Mouse (Mus musculus) adrenal gland, postnatal 25 days (tissue): ENCODE data around the gene Cops6. TPM values are rescaled to one million over a fixed set of nuclear protein-coding genes. Genes with fewer than 3 reads are reported as not detected.

Source experiments
- DNase-seq: peaks from one replicate; pipeline ENCODE4 v3.0.0; 2021; ENCODE audit warnings: mixed read lengths
- microRNA-seq, 2 experiments: library from miRNA; unstranded; fragments of <30 nt; microRNA quantifications; one replicate each; pipeline ENCODE4 v1.2.0; 2021
- total RNA-seq: library from RNA; stranded (reverse); gene quantifications from 2 replicates; pipeline ENCODE4 v1.2.3, GENCODE M21; 2021

The Cops6 gene
- total RNA-seq, 1 experiment from 2014 or later, result 136 TPM

DNA sequence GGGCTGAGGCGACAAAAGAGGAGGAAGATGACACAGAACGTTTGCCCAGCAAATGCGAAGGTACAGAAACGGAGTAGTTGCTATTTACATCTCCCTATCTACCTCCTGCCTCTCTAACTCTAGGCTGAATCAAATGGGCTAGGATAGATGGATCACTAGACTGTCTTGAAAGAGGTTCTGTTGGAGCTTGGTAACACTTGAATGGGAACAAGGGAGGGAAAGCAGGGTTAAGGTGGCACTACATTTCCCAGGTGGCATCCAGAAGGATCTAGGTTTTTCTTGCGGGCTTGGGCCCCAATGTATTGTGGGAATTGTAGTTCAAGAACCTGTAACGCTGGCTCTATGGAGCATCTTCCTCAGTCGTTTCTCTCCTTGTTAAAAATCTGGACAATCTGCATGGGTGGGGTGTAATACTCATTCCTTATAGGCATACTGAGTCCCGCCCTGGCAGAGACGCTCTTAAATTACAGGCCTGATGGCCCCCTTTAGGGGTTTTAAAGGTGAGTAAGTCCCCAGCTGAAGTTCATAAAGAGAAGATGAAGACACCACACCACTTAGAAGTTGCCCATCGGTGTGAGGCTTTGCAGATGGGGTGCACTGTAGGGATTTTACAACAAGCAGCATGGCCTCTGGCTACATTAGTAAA, 26.9 kb downstream of the Cops6 start:
- DNase-seq, result peak; percentile 31

DNA sequence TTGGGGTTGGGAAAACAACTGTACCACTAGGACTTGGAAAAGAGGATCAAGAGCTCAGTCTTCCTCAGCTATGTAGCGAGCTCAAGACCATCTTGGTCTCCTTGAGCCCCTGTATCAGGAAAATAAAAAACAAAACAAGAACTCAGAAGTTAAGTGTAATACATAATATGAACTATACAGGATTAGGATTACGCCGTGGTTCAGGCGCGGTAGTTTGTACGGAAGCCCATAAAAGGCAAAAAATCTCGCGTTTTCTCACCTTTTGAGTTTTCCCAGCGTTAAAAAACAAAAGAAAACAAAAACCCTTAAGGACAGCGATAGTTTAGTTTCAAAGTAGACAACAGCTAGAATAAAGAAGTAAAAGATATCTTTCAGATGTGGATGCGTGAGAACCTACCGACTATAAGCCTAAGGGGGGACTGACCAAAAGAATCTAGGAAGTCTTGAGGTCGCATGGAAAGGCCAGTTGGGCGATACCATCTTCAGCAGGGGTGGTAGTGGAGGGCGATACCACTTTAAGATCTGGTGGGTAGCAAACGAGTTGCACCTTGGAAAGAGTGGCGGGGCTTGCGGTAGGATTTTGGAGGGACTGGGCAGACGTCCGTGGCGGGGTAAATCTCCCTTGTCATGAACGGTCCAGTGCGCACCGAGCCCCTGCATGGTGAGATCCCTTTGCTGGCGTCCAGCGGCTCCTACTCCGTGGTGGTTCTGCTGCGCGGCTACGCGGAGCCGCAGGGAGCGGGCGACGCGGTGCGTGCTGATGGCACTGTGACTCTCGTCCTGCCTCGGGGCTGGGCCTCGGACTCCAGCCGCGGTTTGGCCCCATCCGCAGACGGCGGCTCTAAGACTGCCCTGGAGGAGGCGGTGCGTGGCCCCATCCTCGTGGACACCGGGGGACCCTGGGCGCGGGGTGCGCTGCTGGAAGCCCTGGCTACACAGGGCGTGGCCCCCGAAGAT, 33.2 kb downstream of the Cops6 start, which contains the start of gene Mblac1:
TSS of gene Mblac1 (plus strand) at position 544 of the 957 bp plus-strand sequence.
- peak; percentile 74 for DNase-seq

DNA sequence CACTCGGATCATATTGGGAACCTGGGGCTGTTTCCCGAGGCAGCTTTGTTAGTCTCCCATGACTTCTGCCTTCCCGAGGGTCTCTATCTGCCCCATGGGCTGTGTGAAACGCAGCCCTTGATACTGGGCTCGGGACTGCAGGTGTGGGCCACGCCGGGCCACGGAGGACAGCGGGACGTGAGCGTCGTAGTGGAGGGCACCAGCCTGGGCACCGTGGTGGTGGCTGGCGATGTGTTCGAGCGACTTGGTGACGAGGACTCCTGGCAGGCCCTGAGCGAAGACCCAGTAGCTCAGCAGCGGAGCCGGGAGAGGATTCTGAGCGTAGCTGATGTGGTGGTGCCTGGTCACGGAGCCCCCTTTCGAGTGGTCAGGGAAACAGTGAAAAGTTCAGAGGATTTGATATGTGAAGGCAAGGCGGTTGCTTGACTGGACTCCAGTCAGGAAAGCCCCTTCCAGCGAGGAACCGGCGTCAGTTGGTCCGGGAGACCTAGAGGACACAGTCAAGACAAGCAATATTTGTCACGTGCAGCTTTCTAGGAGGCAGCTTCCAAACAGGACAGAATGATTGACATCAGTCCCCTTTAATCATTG, 34.0 kb downstream of the Cops6 start:
- peak; percentile 38 for DNase-seq

DNA sequence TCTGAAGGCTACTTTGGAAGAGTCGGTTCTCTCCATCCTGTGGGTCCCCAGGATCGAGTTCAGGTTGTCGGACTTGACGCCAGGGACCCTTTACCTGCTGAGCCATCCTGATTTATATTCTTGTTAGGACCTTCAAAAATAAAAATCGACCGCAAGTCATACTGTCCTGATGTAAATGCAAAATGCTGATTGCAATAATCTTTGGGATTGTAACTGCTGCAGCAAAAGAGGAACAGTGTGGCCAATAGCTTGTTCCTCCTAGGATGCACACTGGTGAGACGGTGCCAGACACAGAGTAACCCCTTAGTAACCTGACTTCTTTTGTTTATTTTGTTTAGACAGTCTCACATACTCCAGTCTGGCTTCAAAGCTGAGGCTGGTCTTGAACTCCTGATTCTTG, 34.6 kb downstream of the Cops6 start:
- DNase-seq, result no peak

DNA sequence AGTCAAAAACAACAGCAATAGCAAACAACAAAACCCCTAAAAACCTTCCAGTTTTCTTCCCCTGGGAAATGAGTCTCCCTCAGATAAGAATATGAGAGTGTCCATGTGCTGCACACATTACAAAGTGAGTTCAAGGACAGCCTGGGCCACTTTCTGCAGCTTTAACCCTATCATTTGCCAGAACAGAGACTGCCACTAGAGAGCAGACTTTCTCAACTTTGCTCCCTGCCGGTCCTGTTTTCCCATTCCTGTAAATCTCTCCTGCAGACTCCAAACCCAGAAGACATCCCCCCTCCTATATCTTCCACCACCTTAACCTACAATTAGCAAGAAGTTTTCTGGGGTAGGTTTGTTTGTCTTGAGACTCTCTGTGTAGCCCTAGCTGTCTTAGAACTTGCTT, 38.7 kb downstream of the Cops6 start:
- DNase-seq, result no peak

DNA sequence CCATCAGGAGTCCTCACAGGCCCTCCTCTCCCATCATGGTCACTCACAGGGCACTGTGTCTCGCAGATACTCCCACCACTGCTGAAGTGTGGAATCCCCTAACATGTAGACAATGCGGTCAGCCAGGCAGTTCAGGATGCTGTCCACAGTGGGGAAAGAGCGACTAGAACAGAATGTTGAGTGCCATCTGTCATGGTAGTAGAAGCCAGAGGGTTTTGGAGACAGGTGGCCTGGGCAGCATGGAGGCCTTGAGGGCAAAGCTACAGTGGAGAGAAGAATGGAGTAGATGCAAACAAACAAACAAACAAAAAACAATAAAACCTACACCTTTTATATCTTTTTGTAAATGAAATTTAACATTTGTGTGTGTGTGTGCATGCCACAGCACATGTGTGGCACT, 41.2 kb downstream of the Cops6 start:
- no peak for DNase-seq

DNA sequence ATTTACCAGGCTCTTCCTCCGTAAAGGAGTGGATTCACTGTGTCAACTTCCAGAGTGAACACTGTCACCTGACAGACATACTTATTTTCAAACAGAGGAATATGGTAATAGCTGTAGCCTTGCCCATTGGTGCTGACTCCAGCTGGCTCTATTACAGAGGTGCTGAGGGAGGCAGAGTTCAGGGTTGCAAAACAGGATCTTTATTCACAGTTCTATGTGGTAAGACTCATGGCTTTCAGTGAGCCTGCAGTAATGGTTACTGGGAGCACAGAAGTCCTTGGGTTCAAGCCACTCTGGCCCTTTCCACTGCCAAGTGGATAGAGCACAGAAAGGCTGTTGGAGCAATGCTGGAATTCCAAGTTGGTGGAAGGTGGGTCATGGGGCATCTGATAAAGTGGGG, 46.4 kb downstream of the Cops6 start:
- DNase-seq, result peak; percentile 10

DNA sequence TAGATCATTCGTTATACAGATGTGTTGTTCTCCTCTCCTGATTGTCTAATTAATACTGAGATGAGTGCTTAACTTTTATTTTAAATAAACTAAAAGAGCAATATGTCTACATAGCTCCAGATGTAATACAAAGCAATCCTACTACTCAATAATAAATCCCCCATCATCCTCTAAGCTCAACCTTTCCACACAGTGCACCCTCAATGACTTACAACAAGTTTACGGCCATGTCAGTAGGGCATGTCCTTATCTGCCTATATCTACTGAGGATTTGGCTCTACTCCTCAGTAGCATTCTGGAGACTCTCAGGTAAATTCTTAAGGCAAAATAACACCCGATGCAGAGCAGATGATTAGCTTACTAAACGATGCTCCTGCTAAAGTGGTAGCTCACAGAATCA, 47.0 kb downstream of the Cops6 start:
- DNase-seq, result no peak

Small RNA genes within 50 kb of the gene (microRNA-seq; reads per million reads assigned to microRNA genes)
- gene Mir106b (2,117 to 2,400 reads per million in 2 experiments), gene Mir25 (491 to 506 reads per million in 2 experiments), gene Mir93 (4,964 to 5,900 reads per million in 2 experiments)

Other genes starting within 250 kb of the Cops6 start
- gene Cyp3a13, start 239.5 kb upstream of the Cops6 start, total RNA-seq, result 0.90 TPM in 1 of 2 replicates, not detected in the other
- 0.55 TPM in 1 of 2 replicates, not detected in the other for gene Gjc3, start 198.0 kb upstream of the Cops6 start, total RNA-seq
- gene Azgp1, start 179.6 kb upstream of the Cops6 start, total RNA-seq, result 0.52 and 11.1 TPM in 2 replicates
- gene Smok3a, start 139.8 kb upstream of the Cops6 start, total RNA-seq, result not detected in 2 replicates
- not detected in 2 replicates for gene Smok3b, start 139.6 kb upstream of the Cops6 start, total RNA-seq
- gene Smok3c, start 107.9 kb upstream of the Cops6 start, total RNA-seq, result not detected in 2 replicates
- 40.4 and 47.5 TPM in 2 replicates for gene Zkscan1, start 76.0 kb upstream of the Cops6 start, total RNA-seq
- gene Zscan21, start 44.2 kb upstream of the Cops6 start, total RNA-seq, result 18.9 and 19.8 TPM in 2 replicates
- 11.4 and 14.1 TPM in 2 replicates for gene Zfp113, start 5.3 kb upstream of the Cops6 start, total RNA-seq
- gene Ap4m1, start 10.9 kb downstream of the Cops6 start, total RNA-seq, result 19.1 and 25.8 TPM in 2 replicates
- 46.7 and 48.8 TPM in 2 replicates for gene Mcm7, start 11.4 kb downstream of the Cops6 start, total RNA-seq
- gene Taf6, start 26.4 kb downstream of the Cops6 start, total RNA-seq, result 42.9 and 46.0 TPM in 2 replicates
- 21.6 and 25.5 TPM in 2 replicates for gene Cnpy4, start 26.4 kb downstream of the Cops6 start, total RNA-seq
- 9.4 and 12.1 TPM in 2 replicates for gene Mblac1, start 33.2 kb downstream of the Cops6 start, total RNA-seq
- 0.30 TPM in 1 of 2 replicates, not detected in the other for gene Nxpe5, start 64.8 kb downstream of the Cops6 start, total RNA-seq
- 79.7 and 96.6 TPM in 2 replicates for gene Lamtor4, start 94.4 kb downstream of the Cops6 start, total RNA-seq
- 31.6 and 38.4 TPM in 2 replicates for gene BC037034, start 103.0 kb downstream of the Cops6 start, total RNA-seq
- not detected in 2 replicates for gene Gal3st4, start 111.8 kb downstream of the Cops6 start, total RNA-seq
- not detected in 2 replicates for gene Gm43720, start 118.9 kb downstream of the Cops6 start, total RNA-seq
- 0.81 and 0.91 TPM in 2 replicates for gene Gpc2, start 118.9 kb downstream of the Cops6 start, total RNA-seq
- not detected in 2 replicates for gene Stag3, start 119.2 kb downstream of the Cops6 start, total RNA-seq
- gene Pvrig, start 180.9 kb downstream of the Cops6 start, total RNA-seq, result not detected in 2 replicates